Mouse (Mus musculus): ENCODE results near the gene Olfr651.

GRCm38 (mm10) chr7:104603173-104603572, 53.2 kb downstream of the Olfr651 start:
- TF ChIP-seq POLR2A (IDR thresholded peaks at IDR 0.05; ENCODE audit: insufficient read depth, low read length) (no peak), CTCF (IDR thresholded peaks at IDR 0.05; ENCODE audit: low read depth, low read length) (peak; percentile 79), EP300 (IDR thresholded peaks at IDR 0.05; ENCODE audit: insufficient read depth, low read depth, low read length) (no peak)
